Mouse (Mus musculus): ENCODE results near the gene Zfp821.

DNA sequence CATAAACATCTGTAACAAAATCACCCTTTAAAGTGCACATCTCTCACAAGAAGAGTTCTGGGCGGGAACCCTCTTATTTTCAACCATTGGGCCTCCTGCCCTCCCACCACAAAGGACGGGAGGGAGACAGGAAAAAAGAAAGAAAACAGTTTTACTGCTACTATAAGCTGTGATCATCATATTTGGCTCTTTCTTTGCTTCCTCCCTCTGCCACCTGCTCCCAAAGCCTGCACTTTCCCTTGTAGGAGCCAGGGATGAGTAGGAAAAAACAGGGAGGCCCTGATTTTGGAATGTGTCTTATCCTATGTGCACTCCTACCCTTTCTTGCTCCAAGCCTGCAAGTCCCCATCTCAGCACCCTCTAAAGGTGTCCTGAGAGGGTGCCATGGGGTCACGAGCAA is 25.7 kb downstream of the Zfp821 start:
- no peak for TF ChIP-seq EP300 (optimal IDR thresholded peaks at IDR 0.05)
- TF ChIP-seq CTCF (IDR thresholded peaks at IDR 0.05; ENCODE audit: low read depth): no peak
